30 mouse cellular contexts compared by ENCODE assay signal in the genomic region with DNA sequence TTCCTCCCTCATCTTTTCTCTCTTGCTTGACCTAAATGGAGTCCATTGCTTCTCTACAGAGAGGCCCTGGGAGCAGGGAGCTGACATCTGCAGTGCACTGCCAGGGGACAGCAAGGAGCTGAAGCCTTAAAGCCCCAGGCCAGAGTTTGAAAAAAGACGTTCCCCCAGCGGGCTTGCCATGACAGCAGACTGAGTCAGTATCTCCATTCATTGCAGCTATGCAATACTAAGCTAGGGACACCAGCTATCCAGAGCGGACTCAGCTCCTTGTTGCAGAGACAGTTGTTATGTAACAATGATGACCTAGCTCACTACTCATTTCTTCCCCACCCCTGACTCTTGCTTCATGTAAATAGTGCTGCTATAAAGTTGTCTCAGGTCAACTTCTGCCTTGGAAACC. TPM values are rescaled to one million over a fixed set of nuclear protein-coding genes. Genes with fewer than 3 reads are reported as not detected.
DNase-seq lines count a peak whose midpoint lies in the region; ATAC-seq and TF ChIP-seq lines count a peak whose summit lies in the region.
"Had no signal": no experiment of that assay in that cellular context is flagged by ENCODE, and none has a peak within 500 bp of the region (broad histone marks: within the 10 kb centered on the region; RNA-seq: fewer than 3 reads in every experiment).

No protein-coding gene starts in this region.

- TF ChIP-seq CTCF in midbrain, postnatal 0 days (IDR thresholded peaks at IDR 0.05) = no peak

- no peak overlapping the region for H3K27ac ChIP-seq in midbrain, embryonic 11.5 days (ENCODE audit: low read depth, low read length)
- H3K27ac ChIP-seq in midbrain, postnatal 0 days (ENCODE audit: low read depth, low read length) = no peak overlapping the region

- H3K4me1 ChIP-seq in midbrain, embryonic 11.5 days (ENCODE audit: control insufficient read depth, insufficient read depth, low read length) = no peaks in the 10 kb centered on the region
- peaks cover 3% of the 10 kb centered on the region; the same call in 1 of the 2 replicates for H3K4me1 ChIP-seq in midbrain, postnatal 0 days (ENCODE audit: insufficient read depth, low read length)

- DNase-seq in adrenal gland, adult 2 months = peak; percentile 51
- no peak for DNase-seq in adrenal gland, postnatal 14 days
- DNase-seq in midbrain, embryonic 11.5 days (ENCODE audit: low spot score, missing footprints) = peak; percentile 62
- DNase-seq in midbrain, postnatal 0 days (ENCODE audit: low spot score) = no peak
- DNase-seq in 3T3-L1 (ENCODE audit: low read depth, low spot score) (peak; percentile 69), NIH3T3 (ENCODE audit: low read depth) (peak; percentile 41)
- DNase-seq in left cerebral cortex, postnatal 14 days (ENCODE audit: low spot score in 2 of 2) = no peak
- no peak for DNase-seq in cerebellum, postnatal 36 days
- DNase-seq: adrenal gland, adult 8-10 months; adrenal gland, postnatal 10 days; adrenal gland, postnatal 25 days; B cell, adult 2 months; cerebellum, adult 11 months; cerebellum, adult 11-12 months; cerebellum, adult 18-20 months; cerebellum, adult 2 months; cerebellum, adult 8-10 months; cerebellum, adult 9-10 months had no signal

- ATAC-seq in midbrain, embryonic 11.5 days (ENCODE audit: low FRiP score) = no peak
- no peak for ATAC-seq in midbrain, postnatal 0 days (ENCODE audit: low FRiP score)
- ATAC-seq: activated CD4-positive, CD25-positive, alpha-beta regulatory T cell, adult 4 months; CD4-positive, CD25-positive, alpha-beta regulatory T cell, adult 4 months; Patski had no signal

- no peak overlapping the region for H3K4me3 ChIP-seq in midbrain, embryonic 11.5 days (ENCODE audit: low read depth, low read length)
- no peak overlapping the region for H3K4me3 ChIP-seq in midbrain, postnatal 0 days (ENCODE audit: low read depth, low read length)

- H3K4me2 ChIP-seq in midbrain, embryonic 11.5 days = no peak overlapping the region
- no peak overlapping the region for H3K4me2 ChIP-seq in midbrain, postnatal 0 days (ENCODE audit: low read depth, low read length, poor library complexity, severe bottlenecking)

- H3K36me3 ChIP-seq in midbrain, embryonic 11.5 days (ENCODE audit: control insufficient read depth, insufficient read depth, low read length) = no peaks in the 10 kb centered on the region
- H3K36me3 ChIP-seq in midbrain, postnatal 0 days (ENCODE audit: insufficient read depth, low read length) = no peaks in the 10 kb centered on the region
- H3K36me3 ChIP-seq: G1E had no signal

- H3K27me3 ChIP-seq in midbrain, embryonic 11.5 days (ENCODE audit: control insufficient read depth, insufficient read depth, low read length) = no peaks in the 10 kb centered on the region
- no peaks in the 10 kb centered on the region for H3K27me3 ChIP-seq in midbrain, postnatal 0 days (ENCODE audit: insufficient read depth, low read length)
- H3K27me3 ChIP-seq: Patski had no signal

- H3K9ac ChIP-seq in midbrain, embryonic 11.5 days (ENCODE audit: low read length) = no peak overlapping the region
- H3K9ac ChIP-seq in midbrain, postnatal 0 days (replicated peaks; ENCODE audit: low read length, poor library complexity, severe bottlenecking) = no peak overlapping the region

- intact Hi-C loops in left cerebral cortex, postnatal 14 days (cut with DNase I) = no loop called here

- WGBS in midbrain, embryonic 11.5 days = 76% methylated on average over 3 of the region's 3 CpGs
- 83% methylated on average over 3 of the region's 3 CpGs for WGBS in midbrain, postnatal 0 days

- H3K9me3 ChIP-seq in midbrain, embryonic 11.5 days (ENCODE audit: control insufficient read depth, low read length) = no peaks in the 10 kb centered on the region
- H3K9me3 ChIP-seq in midbrain, postnatal 0 days (ENCODE audit: low read length) = no peaks in the 10 kb centered on the region
- H3K9me3 ChIP-seq: G1E had no signal

RNA-seq across cellular contexts. Expression of a gene that starts 5.2 kb away (rescaled TPM):
- not detected for total RNA-seq in adrenal gland, adult 2 months (2021)
- not detected in 2 replicates for polyA plus RNA-seq in adrenal gland, adult 2 months (2012; rRNA removed)
- total RNA-seq in adrenal gland, postnatal 14 days (2021) = not detected in 2 replicates
- 0.51 and 0.68 TPM in 2 replicates for polyA plus RNA-seq in midbrain, embryonic 11.5 days (2014; fragmentation: Nextera tagmentation; extraction: Ambion mirVana)
- total RNA-seq in midbrain, postnatal 0 days (2014; rRNA removed) = 2.2 and 2.9 TPM in 2 replicates
- 4.5 and 6.1 TPM in 2 replicates for polyA plus RNA-seq in midbrain, postnatal 0 days (2015; fragmentation: Nextera tagmentation; extraction: Ambion mirVana)
- total RNA-seq in left cerebral cortex, postnatal 14 days (2021) = 1 to 10 TPM in 1 of 2 experiments, under 1 TPM in 1; 0.53 to 1.3 TPM
- total RNA-seq: adrenal gland, adult 18-20 months; adrenal gland, adult 8-10 months; adrenal gland, postnatal 10 days; adrenal gland, postnatal 25 days; adrenal gland, postnatal 36 days; adrenal gland, postnatal 4 days; CH12.LX; ES-E14; G1E; MEL had no signal
- polyA plus RNA-seq: activated CD4-positive, CD25-positive, alpha-beta regulatory T cell, adult 4 months; C2C12; CD4-positive, CD25-positive, alpha-beta regulatory T cell, adult 4 months; cerebellum, adult 2 months; G1E had no signal

RNA-seq across cellular contexts. Expression of a gene that starts 9.7 kb away (rescaled TPM):
- total RNA-seq in adrenal gland, adult 2 months (2021) = 1 to 10 TPM in 1 of 2 experiments, not detected in 1; 9.8 TPM
- polyA plus RNA-seq in adrenal gland, adult 2 months (2012; rRNA removed) = not detected in 2 replicates
- not detected in 2 replicates for total RNA-seq in adrenal gland, postnatal 14 days (2021)
- 0.23 and 0.29 TPM in 2 replicates for polyA plus RNA-seq in midbrain, embryonic 11.5 days (2014; fragmentation: Nextera tagmentation; extraction: Ambion mirVana)
- not detected in 2 replicates for total RNA-seq in midbrain, postnatal 0 days (2014; rRNA removed)
- 0.29 TPM in 1 of 2 replicates, not detected in the other for polyA plus RNA-seq in midbrain, postnatal 0 days (2015; fragmentation: Nextera tagmentation; extraction: Ambion mirVana)
- not detected for total RNA-seq in left cerebral cortex, postnatal 14 days (2021)
- total RNA-seq: adrenal gland, postnatal 10 days; adrenal gland, postnatal 25 days; CH12.LX; G1E; MEL had no signal
- polyA plus RNA-seq: activated CD4-positive, CD25-positive, alpha-beta regulatory T cell, adult 4 months; brain, embryonic 14.5 days; CD4-positive, CD25-positive, alpha-beta regulatory T cell, adult 4 months; G1E had no signal

RNA-seq across cellular contexts. Expression of a gene that starts 43.3 kb away (rescaled TPM):
- total RNA-seq in adrenal gland, adult 2 months (2021) = 10 to 100 TPM; 10.4 to 12.2 TPM
- polyA plus RNA-seq in adrenal gland, adult 2 months (2012; rRNA removed) = 6.5 and 8.6 TPM in 2 replicates
- total RNA-seq in adrenal gland, postnatal 14 days (2021) = 9.7 and 12.0 TPM in 2 replicates
- 19.2 and 20.2 TPM in 2 replicates for polyA plus RNA-seq in midbrain, embryonic 11.5 days (2014; fragmentation: Nextera tagmentation; extraction: Ambion mirVana)
- 58.2 and 64.9 TPM in 2 replicates for total RNA-seq in midbrain, postnatal 0 days (2014; rRNA removed)
- 26.1 and 26.5 TPM in 2 replicates for polyA plus RNA-seq in midbrain, postnatal 0 days (2015; fragmentation: Nextera tagmentation; extraction: Ambion mirVana)
- total RNA-seq in left cerebral cortex, postnatal 14 days (2021) = 10 to 100 TPM; 60.1 to 61.1 TPM

RNA-seq across cellular contexts. Expression of a gene that starts 43.6 kb away (rescaled TPM):
- 10 to 100 TPM; 29.2 to 39.3 TPM for total RNA-seq in adrenal gland, adult 2 months (2021)
- 30.2 and 38.2 TPM in 2 replicates for polyA plus RNA-seq in adrenal gland, adult 2 months (2012; rRNA removed)
- total RNA-seq in adrenal gland, postnatal 14 days (2021) = 42.6 and 46.6 TPM in 2 replicates
- polyA plus RNA-seq in midbrain, embryonic 11.5 days (2014; fragmentation: Nextera tagmentation; extraction: Ambion mirVana) = 17.8 and 18.9 TPM in 2 replicates
- total RNA-seq in midbrain, postnatal 0 days (2014; rRNA removed) = 34.4 and 51.1 TPM in 2 replicates
- polyA plus RNA-seq in midbrain, postnatal 0 days (2015; fragmentation: Nextera tagmentation; extraction: Ambion mirVana) = 10.1 and 12.4 TPM in 2 replicates
- 10 to 100 TPM; 24.9 to 28.3 TPM for total RNA-seq in left cerebral cortex, postnatal 14 days (2021)

RNA-seq across cellular contexts. Expression of a gene that starts 54.6 kb away (rescaled TPM):
- total RNA-seq in adrenal gland, adult 2 months (2021) = 10 to 100 TPM; 44.4 TPM
- 119 and 120 TPM in 2 replicates for polyA plus RNA-seq in adrenal gland, adult 2 months (2012; rRNA removed)
- 43.4 and 44.0 TPM in 2 replicates for total RNA-seq in adrenal gland, postnatal 14 days (2021)
- polyA plus RNA-seq in midbrain, embryonic 11.5 days (2014; fragmentation: Nextera tagmentation; extraction: Ambion mirVana) = 14.3 and 15.3 TPM in 2 replicates
- total RNA-seq in midbrain, postnatal 0 days (2014; rRNA removed) = 56.8 and 68.3 TPM in 2 replicates
- 10.6 and 12.3 TPM in 2 replicates for polyA plus RNA-seq in midbrain, postnatal 0 days (2015; fragmentation: Nextera tagmentation; extraction: Ambion mirVana)
- total RNA-seq in left cerebral cortex, postnatal 14 days (2021) = 10 to 100 TPM; 26.8 to 30.6 TPM

Comparison
In these comparisons a context has a peak if more than half of its experiments do, and no peak if none do; other contexts are left out.
1. DNase-seq: peak in adrenal gland, adult 2 months (single experiment), midbrain, embryonic 11.5 days (single experiment), 3T3-L1 (single experiment) and NIH3T3 (single experiment); none in adrenal gland, postnatal 14 days (single experiment), midbrain, postnatal 0 days (single experiment), left cerebral cortex, postnatal 14 days (0 of 2) and cerebellum, postnatal 36 days (0 of 2).